Comparison of ENCODE assay signal across 8 mouse cellular contexts in genomic region chr7:35553751-35554604, GRCm38 (mm10). TPM values are rescaled to one million over a fixed set of nuclear protein-coding genes. Genes with fewer than 3 reads are reported as not detected.
DNase-seq lines count a peak whose midpoint lies in the region.

No protein-coding gene starts in this region.

- DNase-seq in urinary bladder, postnatal 14 days (ENCODE audit: low spot score) = peak; percentile 29
- no peak for DNase-seq in urinary bladder, postnatal 10 days (ENCODE audit: low spot score)
- peak; percentile 49 to 60 for DNase-seq in cerebellum, postnatal 10 days
- peak; percentile 32 for DNase-seq in heart, postnatal 4 days
- peak; percentile 38 for DNase-seq in layer of hippocampus, adult 9-11 months
- DNase-seq in lung, postnatal 14 days = peak; percentile 63
- DNase-seq in spleen, adult 12 weeks (ENCODE audit: low spot score) = peak; percentile 35
- no peak for DNase-seq in gastrocnemius, postnatal 14 days

- intact Hi-C loops in gastrocnemius, postnatal 14 days (cut with DNase I; ENCODE audit: low total_unique reads) = loop anchor here (10.0 kb wide), 1 partner anchor 81 kb away; no protein-coding TSS in a partner anchor

RNA-seq across cellular contexts. Expression of gene Nudt19, which starts 2.1 kb away (rescaled TPM):
- total RNA-seq in heart, postnatal 4 days (2021) = 10 to 100 TPM; 81.1 to 85.6 TPM
- total RNA-seq in gastrocnemius, postnatal 14 days (2021) = 10 to 100 TPM; 36.1 to 39.0 TPM

RNA-seq across cellular contexts. Expression of gene Tdrd12, which starts 16.4 kb away (rescaled TPM):
- total RNA-seq in heart, postnatal 4 days (2021) = 1 to 10 TPM; 1.0 to 1.3 TPM
- not detected for total RNA-seq in gastrocnemius, postnatal 14 days (2021)

RNA-seq across cellular contexts. Expression of gene Rgs9bp, which starts 31.4 kb away (rescaled TPM):
- under 1 TPM; 0.09 to 0.14 TPM for total RNA-seq in heart, postnatal 4 days (2021)
- under 1 TPM; 0.04 to 0.06 TPM for total RNA-seq in gastrocnemius, postnatal 14 days (2021)

RNA-seq across cellular contexts. Expression of gene Ankrd27, which starts 32.1 kb away (rescaled TPM):
- total RNA-seq in heart, postnatal 4 days (2021) = 10 to 100 TPM; 12.1 to 15.2 TPM
- total RNA-seq in gastrocnemius, postnatal 14 days (2021) = 1 to 10 TPM; 9.6 to 9.7 TPM

Comparison
In these comparisons a context has a peak if more than half of its experiments do, and no peak if none do; other contexts are left out.
1. DNase-seq: peak in urinary bladder, postnatal 14 days (single experiment), cerebellum, postnatal 10 days (2 of 2), heart, postnatal 4 days (single experiment), layer of hippocampus, adult 9-11 months (single experiment), lung, postnatal 14 days (single experiment) and spleen, adult 12 weeks (single experiment); none in urinary bladder, postnatal 10 days (single experiment) and gastrocnemius, postnatal 14 days (single experiment).